8 mouse cellular contexts compared by ENCODE assay signal in genomic region chr7:27332353-27333199, GRCm38 (mm10). TPM values are rescaled to one million over a fixed set of nuclear protein-coding genes. Genes with fewer than 3 reads are reported as not detected.
DNase-seq lines count a peak whose midpoint lies in the region; ATAC-seq and TF ChIP-seq lines count a peak whose summit lies in the region.

No protein-coding gene starts in this region.

- no peak for ATAC-seq in cerebellum, adult (ENCODE audit: insufficient number of reproducible peaks, low FRiP score, low TSS enrichment)
- ATAC-seq in common myeloid progenitor, adult 5-6 weeks (replicated peaks; ENCODE audit: low read depth, poor library complexity, severe bottlenecking): 0 out of 2 replicates have a peak, but pooled peaks have one; percentile 10
- peak; percentile 14; the same call in 1 of the 2 replicates for ATAC-seq in intestine, embryonic 16.5 days
- ATAC-seq in limb, embryonic 13.5 days (ENCODE audit: low FRiP score, low read depth): no peak
- no peak for ATAC-seq in midbrain, embryonic 15.5 days (replicated peaks)

- H3K4me3 ChIP-seq in intestine, embryonic 16.5 days (ENCODE audit: low read length): peak overlapping the region; percentile 68
- peak overlapping the region; percentile 57 for H3K4me3 ChIP-seq in limb, embryonic 13.5 days
- peak overlapping the region; percentile 46 for H3K4me3 ChIP-seq in midbrain, embryonic 15.5 days
- peak overlapping the region; percentile 26; the same call in 1 of the 2 replicates for H3K4me3 ChIP-seq in spleen, adult 2 months (ENCODE audit: extremely low read depth, insufficient read depth, insufficient read length)

- no peaks in the 10 kb centered on the region for H3K36me3 ChIP-seq in intestine, embryonic 16.5 days (ENCODE audit: control insufficient read depth, insufficient read depth, low read length)
- 0 out of 2 replicates have a peak, but pooled peaks cover 4% of the 10 kb centered on the region for H3K36me3 ChIP-seq in limb, embryonic 13.5 days
- no peaks in the 10 kb centered on the region for H3K36me3 ChIP-seq in midbrain, embryonic 15.5 days (replicated peaks)
- no peaks in the 10 kb centered on the region for H3K36me3 ChIP-seq in spleen, adult 2 months (ENCODE audit: control insufficient read depth, insufficient read depth, low read length)

- no peaks in the 10 kb centered on the region for H3K9me3 ChIP-seq in intestine, embryonic 16.5 days (ENCODE audit: control insufficient read depth, low read length)
- H3K9me3 ChIP-seq in limb, embryonic 13.5 days: no peaks in the 10 kb centered on the region
- no peaks in the 10 kb centered on the region for H3K9me3 ChIP-seq in midbrain, embryonic 15.5 days

- TF ChIP-seq POLR2A in spleen, adult 2 months (IDR thresholded peaks at IDR 0.05; ENCODE audit: low read depth, low read length): no peak

- H3K27me3 ChIP-seq in intestine, embryonic 16.5 days (replicated peaks; ENCODE audit: control insufficient read depth, insufficient read depth, low read length): peaks cover 42% of the 10 kb centered on the region
- H3K27me3 ChIP-seq in limb, embryonic 13.5 days: peaks cover 86% of the 10 kb centered on the region
- H3K27me3 ChIP-seq in midbrain, embryonic 15.5 days (replicated peaks): peaks cover 99% of the 10 kb centered on the region
- H3K27me3 ChIP-seq in spleen, adult 2 months (ENCODE audit: control insufficient read depth, insufficient read depth, low read length): peaks cover 20% of the 10 kb centered on the region

- peak; percentile 93 for TF ChIP-seq CTCF in spleen, adult 2 months (IDR thresholded peaks at IDR 0.05; ENCODE audit: extremely low read depth, insufficient read depth, insufficient read length, insufficient replicate concordance)

- peaks cover 54% of the 10 kb centered on the region for H3K4me1 ChIP-seq in intestine, embryonic 16.5 days (ENCODE audit: control insufficient read depth, insufficient read depth, low read length)
- peaks cover 79% of the 10 kb centered on the region for H3K4me1 ChIP-seq in limb, embryonic 13.5 days
- peaks cover 66% of the 10 kb centered on the region for H3K4me1 ChIP-seq in midbrain, embryonic 15.5 days
- H3K4me1 ChIP-seq in spleen, adult 2 months (ENCODE audit: control insufficient read depth, insufficient read depth, insufficient read length): peaks cover 31% of the 10 kb centered on the region

- peak overlapping the region; percentile 85 for H3K9ac ChIP-seq in intestine, embryonic 16.5 days (ENCODE audit: low read depth, low read length)
- H3K9ac ChIP-seq in limb, embryonic 13.5 days: peak overlapping the region; percentile 74
- H3K9ac ChIP-seq in midbrain, embryonic 15.5 days: peak overlapping the region; percentile 52; the same call in 1 of the 2 replicates

- H3K4me2 ChIP-seq in intestine, embryonic 16.5 days (ENCODE audit: low read depth, low read length): peak overlapping the region; percentile 88
- H3K4me2 ChIP-seq in limb, embryonic 13.5 days (replicated peaks): peak overlapping the region; percentile 97
- H3K4me2 ChIP-seq in midbrain, embryonic 15.5 days: peak overlapping the region; percentile 94

- H3K27ac ChIP-seq in intestine, embryonic 16.5 days (ENCODE audit: low read length): peak overlapping the region; percentile 90
- peak overlapping the region; percentile 22; the same call in 1 of the 2 replicates for H3K27ac ChIP-seq in limb, embryonic 13.5 days
- no peak overlapping the region for H3K27ac ChIP-seq in midbrain, embryonic 15.5 days
- no peak overlapping the region for H3K27ac ChIP-seq in spleen, adult 2 months (ENCODE audit: insufficient read depth, low read length)

- peak; percentile 70 for DNase-seq in cerebellum, adult 11 months
- DNase-seq in gastrocnemius, postnatal 4 days (ENCODE audit: low spot score in 2 of 2): peak; percentile 87 to 92
- DNase-seq in spleen, adult 2 months (ENCODE audit: low read depth in 1 of 2, low spot score in 2 of 2): peak; percentile 75 to 88

- under 1% methylated on average over 38 of the region's 39 CpGs for WGBS in intestine, embryonic 16.5 days
- WGBS in limb, embryonic 13.5 days: 1% methylated on average over 39 of the region's 39 CpGs
- WGBS in midbrain, embryonic 15.5 days: 1% methylated on average over 39 of the region's 39 CpGs
- WGBS in spleen, adult 2 months: 2% methylated on average over 39 of the region's 39 CpGs

RNA-seq across cellular contexts. Expression of gene Ltbp4, which starts 4.9 kb away (rescaled TPM):
- total RNA-seq in common myeloid progenitor, adult 5-6 weeks (2017): 0.44 TPM in 1 of 2 replicates, not detected in the other
- 100 to 1,000 TPM; 152 to 169 TPM for total RNA-seq in gastrocnemius, postnatal 4 days (2021)
- polyA plus RNA-seq in intestine, embryonic 16.5 days (2015; fragmentation: Nextera tagmentation; extraction: Ambion mirVana): 70.2 and 79.2 TPM in 2 replicates
- 25.8 and 29.3 TPM in 2 replicates for polyA plus RNA-seq in limb, embryonic 13.5 days (2015; fragmentation: Nextera tagmentation; extraction: Ambion mirVana)
- 13.4 and 15.7 TPM in 2 replicates for polyA plus RNA-seq in midbrain, embryonic 15.5 days (2015; fragmentation: Nextera tagmentation; extraction: Ambion mirVana)
- 157 and 164 TPM in 2 replicates for polyA plus RNA-seq in spleen, adult 2 months (2012; rRNA removed)

RNA-seq across cellular contexts. Expression of gene Shkbp1, which starts 23.2 kb away (rescaled TPM):
- 18.4 and 25.8 TPM in 2 replicates for total RNA-seq in common myeloid progenitor, adult 5-6 weeks (2017)
- 10 to 100 TPM; 11.0 to 11.5 TPM for total RNA-seq in gastrocnemius, postnatal 4 days (2021)
- 35.6 and 37.8 TPM in 2 replicates for polyA plus RNA-seq in intestine, embryonic 16.5 days (2015; fragmentation: Nextera tagmentation; extraction: Ambion mirVana)
- 49.2 and 54.5 TPM in 2 replicates for polyA plus RNA-seq in limb, embryonic 13.5 days (2015; fragmentation: Nextera tagmentation; extraction: Ambion mirVana)
- polyA plus RNA-seq in midbrain, embryonic 15.5 days (2015; fragmentation: Nextera tagmentation; extraction: Ambion mirVana): 63.9 and 64.7 TPM in 2 replicates
- polyA plus RNA-seq in spleen, adult 2 months (2012; rRNA removed): 130 and 166 TPM in 2 replicates

RNA-seq across cellular contexts. Expression of gene Gm20479, which starts 24.6 kb away (rescaled TPM):
- 2.2 TPM in 1 of 2 replicates, not detected in the other for total RNA-seq in common myeloid progenitor, adult 5-6 weeks (2017)
- total RNA-seq in gastrocnemius, postnatal 4 days (2021): not detected
- 1.6 TPM in 1 of 2 replicates, not detected in the other for polyA plus RNA-seq in intestine, embryonic 16.5 days (2015; fragmentation: Nextera tagmentation; extraction: Ambion mirVana)
- polyA plus RNA-seq in limb, embryonic 13.5 days (2015; fragmentation: Nextera tagmentation; extraction: Ambion mirVana): not detected in 2 replicates
- polyA plus RNA-seq in midbrain, embryonic 15.5 days (2015; fragmentation: Nextera tagmentation; extraction: Ambion mirVana): not detected in 2 replicates
- polyA plus RNA-seq in spleen, adult 2 months (2012; rRNA removed): 0.47 and 0.54 TPM in 2 replicates

Comparison
In these comparisons a context has a peak if more than half of its experiments do, and no peak if none do; other contexts are left out.
1. ATAC-seq: peak in common myeloid progenitor, adult 5-6 weeks (single experiment) and intestine, embryonic 16.5 days (single experiment); none in cerebellum, adult (single experiment), limb, embryonic 13.5 days (single experiment) and midbrain, embryonic 15.5 days (single experiment).
2. H3K27ac ChIP-seq: peak in intestine, embryonic 16.5 days (single experiment) and limb, embryonic 13.5 days (single experiment); none in midbrain, embryonic 15.5 days (single experiment) and spleen, adult 2 months (single experiment).
3. Peak in every context shown above with its lines, with median percentiles within 50 percentile points of each other: DNase-seq, H3K4me2 ChIP-seq, H3K4me3 ChIP-seq and H3K9ac ChIP-seq.